Mouse (Mus musculus): ENCODE data around the gene Sipa1l3.

Sipa1l3 gene

GRCm38 (mm10) chr7:29518421-29519210 lies at the start of gene Sipa1l3:
Gene Sipa1l3, minus strand, starts transcription at chr7:29518641.
- TF ChIP-seq POU5F1 (IDR thresholded peaks at IDR 0.05; ENCODE audit: borderline replicate concordance, low read length) (no peak), NANOG (IDR thresholded peaks at IDR 0.05; ENCODE audit: borderline replicate concordance, low read length) (no peak), CTCF (conservative IDR thresholded peaks at IDR 0.05; ENCODE audit: low read length) (no peak)
- Histone ChIP-seq H3K36me3 (ENCODE audit: insufficient read depth, low read length) (peaks cover 8% of the 10 kb centered on the region; the same call in 1 of the 2 replicates), H3K4me3 (replicated peaks; ENCODE audit: low read length) (peak within 1 kb of the TSS; percentile 100), H3K9me3 (ENCODE audit: low read length) (no peaks in the 10 kb centered on the region), H3K4me1 (replicated peaks; ENCODE audit: low read depth, low read length) (peaks cover 48% of the 10 kb centered on the region), H3K27me3 (ENCODE audit: insufficient read depth, low read length) (no peaks in the 10 kb centered on the region)

DNA sequence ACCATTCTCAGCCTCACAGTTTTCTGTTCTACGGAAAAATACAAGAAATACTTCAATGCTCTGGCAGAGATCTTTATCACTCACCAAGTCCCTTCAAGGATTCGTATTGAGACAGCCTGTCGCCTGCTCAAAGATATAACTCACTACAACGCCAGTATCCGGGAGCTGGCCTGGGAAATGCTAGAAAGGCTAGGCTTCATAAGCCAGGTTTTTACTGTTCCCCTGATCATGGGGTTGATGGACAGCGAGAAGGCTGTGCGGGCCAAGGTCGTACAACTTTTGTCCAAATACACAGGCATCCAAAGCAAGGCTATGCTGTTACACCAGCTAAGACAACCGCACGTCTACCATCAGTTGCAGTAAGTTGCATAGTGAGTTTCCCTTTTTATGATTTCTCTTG lies 44.6 kb upstream of the Sipa1l3 start:
- Histone ChIP-seq H3K9me3 (ENCODE audit: low read length) (no peaks in the 10 kb centered on the region), H3K36me3 (ENCODE audit: insufficient read depth, low read length) (no peaks in the 10 kb centered on the region), H3K4me1 (replicated peaks; ENCODE audit: low read depth, low read length) (no peaks in the 10 kb centered on the region), H3K27me3 (ENCODE audit: insufficient read depth, low read length) (peaks cover 10% of the 10 kb centered on the region), H3K4me3 (replicated peaks; ENCODE audit: low read length) (no peak overlapping the region)
- TF ChIP-seq CTCF (conservative IDR thresholded peaks at IDR 0.05; ENCODE audit: low read length), result no peak
- TF ChIP-seq NANOG (IDR thresholded peaks at IDR 0.05; ENCODE audit: borderline replicate concordance, low read length), result no peak
- no peak for TF ChIP-seq POU5F1 (IDR thresholded peaks at IDR 0.05; ENCODE audit: borderline replicate concordance, low read length)

DNA sequence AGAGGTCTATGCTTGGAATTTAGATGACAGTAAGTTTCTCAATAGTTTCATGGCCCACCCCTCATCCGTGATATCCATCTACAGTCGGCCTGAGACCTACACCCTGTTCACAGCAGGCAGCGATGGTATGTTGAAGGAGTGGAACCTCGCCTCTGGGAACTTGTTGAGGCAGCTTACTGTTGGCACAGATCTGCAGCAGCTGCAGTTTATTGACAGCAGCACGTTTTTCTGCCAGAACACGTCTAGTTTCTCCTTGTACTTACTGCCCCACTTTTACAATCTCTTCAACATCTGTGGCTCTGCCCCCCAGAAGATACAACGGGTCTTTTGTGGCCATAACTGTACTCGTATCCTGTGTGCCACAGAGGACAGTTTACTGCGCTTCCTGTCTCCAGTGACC lies 42.6 kb upstream of the Sipa1l3 start:
- H3K27me3 ChIP-seq (ENCODE audit: insufficient read depth, low read length), result peaks cover 15% of the 10 kb centered on the region
- TF ChIP-seq NANOG (IDR thresholded peaks at IDR 0.05; ENCODE audit: borderline replicate concordance, low read length), result no peak
- no peak for TF ChIP-seq POU5F1 (IDR thresholded peaks at IDR 0.05; ENCODE audit: borderline replicate concordance, low read length)
- TF ChIP-seq CTCF (conservative IDR thresholded peaks at IDR 0.05; ENCODE audit: low read length), result no peak
- no peaks in the 10 kb centered on the region for H3K36me3 ChIP-seq (ENCODE audit: insufficient read depth, low read length)
- no peak overlapping the region for H3K4me3 ChIP-seq (replicated peaks; ENCODE audit: low read length)
- H3K9me3 ChIP-seq (ENCODE audit: low read length), result no peaks in the 10 kb centered on the region
- no peaks in the 10 kb centered on the region for H3K4me1 ChIP-seq (replicated peaks; ENCODE audit: low read depth, low read length)

- peak; percentile 82 for TF ChIP-seq CTCF (conservative IDR thresholded peaks at IDR 0.05; ENCODE audit: low read length)
- no peak for TF ChIP-seq NANOG (IDR thresholded peaks at IDR 0.05; ENCODE audit: borderline replicate concordance, low read length)
- H3K36me3 ChIP-seq (ENCODE audit: insufficient read depth, low read length), result no peaks in the 10 kb centered on the region
- H3K4me3 ChIP-seq (replicated peaks; ENCODE audit: low read length), result no peak overlapping the region
- no peaks in the 10 kb centered on the region for H3K9me3 ChIP-seq (ENCODE audit: low read length)
- peaks cover 10% of the 10 kb centered on the region for H3K4me1 ChIP-seq (replicated peaks; ENCODE audit: low read depth, low read length)
- peaks cover 15% of the 10 kb centered on the region for H3K27me3 ChIP-seq (ENCODE audit: insufficient read depth, low read length)
These were observed 40.8 kb upstream of the Sipa1l3 start for GRCm38 (mm10) chr7:29559290-29559689.

DNA sequence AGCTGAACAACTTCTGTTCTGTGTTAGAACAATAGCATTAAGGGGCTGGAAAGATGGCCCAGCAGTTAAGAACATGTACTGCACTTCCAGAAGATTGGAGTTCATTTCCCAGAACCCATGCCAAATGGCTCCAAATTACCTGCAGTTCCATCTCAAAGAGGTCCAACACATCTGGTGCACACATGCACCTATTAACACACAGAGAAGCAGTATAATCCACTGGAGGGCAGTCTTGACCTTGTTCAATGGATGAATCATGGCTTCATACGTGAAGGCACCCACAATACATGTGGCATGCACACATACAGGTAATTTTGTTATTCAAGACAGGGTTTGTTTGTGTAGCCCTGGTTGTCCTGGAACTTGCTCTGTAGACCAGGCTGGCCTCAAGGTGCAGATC lies 40.3 kb upstream of the Sipa1l3 start:
- Histone ChIP-seq H3K36me3 (ENCODE audit: insufficient read depth, low read length) (no peaks in the 10 kb centered on the region), H3K4me3 (replicated peaks; ENCODE audit: low read length) (no peak overlapping the region)
- TF ChIP-seq POU5F1 (IDR thresholded peaks at IDR 0.05; ENCODE audit: borderline replicate concordance, low read length), result no peak
- no peak for TF ChIP-seq CTCF (conservative IDR thresholded peaks at IDR 0.05; ENCODE audit: low read length)
- no peak for TF ChIP-seq NANOG (IDR thresholded peaks at IDR 0.05; ENCODE audit: borderline replicate concordance, low read length)

DNA sequence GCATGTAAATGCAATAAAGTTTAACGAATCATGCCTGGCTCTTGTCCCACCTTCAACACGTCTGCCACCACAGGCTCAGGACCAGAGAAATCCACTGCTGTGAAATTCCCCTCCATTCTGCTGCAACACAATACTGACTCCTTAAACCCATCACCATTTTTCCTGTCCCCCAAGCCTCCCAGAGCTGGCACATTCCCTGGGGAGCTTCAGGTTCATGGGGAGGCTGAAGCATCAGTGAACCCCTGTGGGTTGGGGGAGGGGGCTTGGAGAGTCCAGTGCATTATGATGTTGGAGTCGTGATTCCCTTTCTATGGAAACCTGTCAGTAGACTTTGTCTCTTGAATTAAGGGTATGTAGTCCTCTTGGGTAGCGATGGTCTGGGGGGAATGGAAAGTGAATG lies 37.8 kb upstream of the Sipa1l3 start:
- Histone ChIP-seq H3K36me3 (ENCODE audit: insufficient read depth, low read length) (no peaks in the 10 kb centered on the region), H3K9me3 (ENCODE audit: low read length) (no peaks in the 10 kb centered on the region), H3K4me3 (replicated peaks; ENCODE audit: low read length) (no peak overlapping the region), H3K4me1 (replicated peaks; ENCODE audit: low read depth, low read length) (peaks cover 10% of the 10 kb centered on the region), H3K27me3 (ENCODE audit: insufficient read depth, low read length) (peaks cover 14% of the 10 kb centered on the region)
- TF ChIP-seq CTCF (conservative IDR thresholded peaks at IDR 0.05; ENCODE audit: low read length) (no peak), NANOG (IDR thresholded peaks at IDR 0.05; ENCODE audit: borderline replicate concordance, low read length) (no peak), POU5F1 (IDR thresholded peaks at IDR 0.05; ENCODE audit: borderline replicate concordance, low read length) (no peak)

More for the DNA sequence above, 40.3 kb upstream of the Sipa1l3 start:
- Histone ChIP-seq H3K4me1 (replicated peaks; ENCODE audit: low read depth, low read length) (peaks cover 10% of the 10 kb centered on the region), H3K9me3 (ENCODE audit: low read length) (no peaks in the 10 kb centered on the region), H3K27me3 (ENCODE audit: insufficient read depth, low read length) (peaks cover 15% of the 10 kb centered on the region)

- TF ChIP-seq POU5F1 (IDR thresholded peaks at IDR 0.05; ENCODE audit: borderline replicate concordance, low read length) (no peak), CTCF (conservative IDR thresholded peaks at IDR 0.05; ENCODE audit: low read length) (no peak), NANOG (IDR thresholded peaks at IDR 0.05; ENCODE audit: borderline replicate concordance, low read length) (no peak)
These were observed 37.1 kb upstream of the Sipa1l3 start for GRCm38 (mm10) chr7:29555521-29555920.

GRCm38 (mm10) chr7:29555051-29555450 lies 36.6 kb upstream of the Sipa1l3 start:
- Histone ChIP-seq H3K36me3 (ENCODE audit: insufficient read depth, low read length) (no peaks in the 10 kb centered on the region), H3K27me3 (ENCODE audit: insufficient read depth, low read length) (0 out of 2 replicates have a peak, but pooled peaks cover 5% of the 10 kb centered on the region), H3K9me3 (ENCODE audit: low read length) (no peaks in the 10 kb centered on the region), H3K4me1 (replicated peaks; ENCODE audit: low read depth, low read length) (peaks cover 19% of the 10 kb centered on the region), H3K4me3 (replicated peaks; ENCODE audit: low read length) (no peak overlapping the region)
- TF ChIP-seq NANOG (IDR thresholded peaks at IDR 0.05; ENCODE audit: borderline replicate concordance, low read length) (no peak), CTCF (conservative IDR thresholded peaks at IDR 0.05; ENCODE audit: low read length) (no peak), POU5F1 (IDR thresholded peaks at IDR 0.05; ENCODE audit: borderline replicate concordance, low read length) (no peak)

More at GRCm38 (mm10) chr7:29555521-29555920, 37.1 kb upstream of the Sipa1l3 start:
- H3K27me3 ChIP-seq (ENCODE audit: insufficient read depth, low read length), result peaks cover 9% of the 10 kb centered on the region
- H3K36me3 ChIP-seq (ENCODE audit: insufficient read depth, low read length), result no peaks in the 10 kb centered on the region
- no peaks in the 10 kb centered on the region for H3K9me3 ChIP-seq (ENCODE audit: low read length)
- peaks cover 15% of the 10 kb centered on the region for H3K4me1 ChIP-seq (replicated peaks; ENCODE audit: low read depth, low read length)
- no peak overlapping the region for H3K4me3 ChIP-seq (replicated peaks; ENCODE audit: low read length)

Data from E14TG2a.4 (cell line).